Mouse (Mus musculus): ENCODE measurements around the gene Znfx1.
"Not testable (repeated sequence)": the region's sequence is repeated elsewhere in the genome, so short reads cannot be mapped to it uniquely, and the experiment has no call there.

Gene Znfx1

DNA sequence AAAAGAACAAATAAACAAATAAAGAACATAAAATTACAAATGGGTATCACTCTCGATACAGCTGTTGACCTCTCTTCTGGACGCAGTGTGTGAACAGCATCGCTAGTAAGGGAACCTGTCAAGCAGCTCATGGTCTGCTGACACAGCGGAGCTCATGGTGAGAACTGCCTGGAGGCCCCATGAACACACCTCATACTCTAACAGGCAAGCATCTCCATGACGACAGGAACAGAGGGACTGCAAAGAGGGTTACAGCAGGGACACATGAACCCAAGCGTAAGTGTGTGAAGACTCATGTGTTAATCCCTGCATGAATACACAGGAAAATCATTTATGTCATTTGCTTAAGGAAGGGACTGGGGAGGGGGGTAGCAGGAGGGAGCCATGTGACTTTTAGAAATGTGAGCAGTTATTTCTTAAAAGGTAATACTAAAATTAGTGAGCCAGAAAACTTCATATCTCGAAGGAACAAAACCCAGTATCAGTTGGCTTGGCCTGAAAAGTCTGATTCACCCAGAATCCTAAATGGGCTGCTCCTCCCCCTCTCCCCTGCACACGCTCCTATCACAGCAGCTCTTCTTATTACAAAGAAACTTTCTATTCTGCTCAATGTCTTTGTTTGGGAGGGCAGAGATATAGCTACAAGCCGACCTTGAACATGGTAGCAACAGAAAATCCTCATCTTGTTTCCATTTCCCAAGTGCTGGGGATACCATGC is 9.5 kb downstream of the Znfx1 start:
- DNase-seq (ENCODE audit: inconsistent age in 2 of 2, low spot score in 1 of 2): peak in 1 of 2 experiments; percentile 39

DNA sequence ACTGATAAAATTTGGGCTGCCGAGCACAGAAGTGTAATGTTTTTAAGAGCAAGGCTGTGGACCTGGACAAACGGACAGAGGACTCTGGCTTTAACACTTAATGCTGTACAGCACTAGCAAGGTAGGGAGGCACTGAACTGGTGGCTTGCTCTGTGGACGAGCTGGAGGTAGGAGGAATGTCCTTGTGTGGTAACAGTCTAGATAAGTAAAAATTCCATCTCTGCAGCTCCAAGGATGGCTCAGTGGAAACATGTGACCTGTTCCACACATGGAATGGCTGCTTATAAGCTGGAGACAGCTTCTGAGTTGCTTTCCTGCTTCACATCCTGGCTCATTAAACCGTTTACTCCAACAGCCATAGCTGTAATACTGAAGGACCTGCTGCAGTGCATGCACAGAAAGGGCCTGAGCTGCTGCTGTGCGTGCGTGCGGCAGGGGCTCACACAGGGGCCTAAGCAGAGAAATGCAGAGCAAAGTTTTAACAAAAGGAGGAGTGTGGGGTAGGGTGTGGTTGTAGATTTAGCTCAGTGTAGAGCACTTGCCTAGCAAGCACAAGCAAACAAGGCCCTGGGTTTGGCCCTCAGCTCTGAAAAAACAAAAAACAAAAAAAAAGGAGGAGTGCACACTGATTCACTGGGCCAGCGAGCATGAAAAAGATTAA is 14.0 kb downstream of the Znfx1 start:
- peak in 1 of 2 experiments; percentile 47 for DNase-seq (ENCODE audit: inconsistent age in 2 of 2, low spot score in 1 of 2)

DNA sequence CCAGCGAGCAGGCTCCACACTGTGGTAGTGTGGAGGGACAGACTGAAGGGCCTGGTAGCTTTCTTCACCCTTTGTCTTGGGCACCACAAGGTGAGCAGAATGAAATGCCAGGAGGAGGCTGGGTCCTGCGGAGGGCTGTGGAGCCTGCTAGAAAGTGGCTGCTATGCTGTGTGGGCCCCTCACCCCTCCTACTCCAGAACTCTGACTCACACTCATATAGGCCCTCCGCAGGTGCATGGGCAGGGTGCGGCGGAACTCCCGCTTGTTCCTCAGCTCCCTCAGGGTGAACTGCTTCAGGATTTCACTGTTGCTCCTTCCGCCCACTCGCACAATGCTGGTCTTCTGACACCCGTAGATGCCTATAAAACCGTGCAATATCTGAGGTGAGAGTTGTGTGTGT is 14.6 kb downstream of the Znfx1 start:
- no peak for DNase-seq (ENCODE audit: inconsistent age in 2 of 2, low spot score in 1 of 2)

DNA sequence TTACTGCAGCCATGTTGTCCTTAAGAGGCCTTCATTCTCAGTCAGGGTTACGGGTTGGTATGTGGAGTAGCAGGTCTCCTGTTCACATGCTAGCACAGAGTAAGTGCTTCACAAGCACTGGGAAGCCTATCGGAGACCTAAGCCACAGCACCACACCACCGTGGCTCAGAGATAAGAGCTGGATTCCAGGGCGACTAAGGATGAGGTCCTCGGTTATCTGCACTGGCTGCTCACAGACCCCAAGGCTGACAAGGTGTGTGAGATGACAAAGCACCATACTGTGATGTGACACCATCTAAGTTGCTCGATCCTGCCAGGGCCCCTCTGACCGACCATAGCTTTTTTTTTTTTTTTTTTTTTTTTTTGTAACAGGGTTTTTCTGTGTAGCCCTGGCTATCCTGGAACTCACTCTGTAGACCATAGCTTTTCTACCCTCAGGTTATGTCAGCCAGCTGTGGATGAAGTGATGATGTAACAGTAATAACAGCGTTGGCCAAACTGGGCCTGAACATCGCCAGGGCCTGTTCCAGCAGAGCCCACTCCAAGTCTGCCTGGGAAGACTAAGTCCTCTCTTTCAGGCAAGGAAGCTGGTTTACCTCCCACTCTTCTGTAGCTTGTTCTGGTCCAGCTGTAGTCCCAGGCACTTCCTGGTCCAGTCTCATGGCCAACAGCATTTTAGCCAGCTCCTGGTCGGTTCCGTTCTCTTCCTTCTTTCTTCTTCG is 19.3 kb downstream of the Znfx1 start:
- no peak for DNase-seq (ENCODE audit: inconsistent age in 2 of 2, low spot score in 1 of 2)

DNA sequence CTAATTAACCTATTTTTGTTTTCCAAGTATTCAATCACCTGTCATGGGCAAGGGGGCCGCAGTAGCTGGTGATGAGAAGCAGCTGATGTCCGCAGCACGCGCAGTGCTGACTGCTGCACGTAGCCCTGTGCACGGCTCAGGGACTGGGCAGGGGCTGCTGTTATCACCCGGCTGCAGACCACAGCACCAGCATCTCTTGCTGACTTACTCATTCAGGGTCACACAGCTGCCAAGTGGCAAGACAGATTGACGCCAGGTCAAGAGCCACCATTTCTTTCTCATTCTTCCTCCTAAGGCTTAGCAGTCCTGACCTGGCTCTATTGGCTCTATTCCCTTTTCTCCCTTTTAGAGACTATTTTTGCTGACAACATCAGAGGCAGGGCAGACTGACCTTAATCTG is 23.4 kb downstream of the Znfx1 start:
- peak; percentile 54 to 80 for DNase-seq (ENCODE audit: inconsistent age in 2 of 2, low spot score in 1 of 2)

DNA sequence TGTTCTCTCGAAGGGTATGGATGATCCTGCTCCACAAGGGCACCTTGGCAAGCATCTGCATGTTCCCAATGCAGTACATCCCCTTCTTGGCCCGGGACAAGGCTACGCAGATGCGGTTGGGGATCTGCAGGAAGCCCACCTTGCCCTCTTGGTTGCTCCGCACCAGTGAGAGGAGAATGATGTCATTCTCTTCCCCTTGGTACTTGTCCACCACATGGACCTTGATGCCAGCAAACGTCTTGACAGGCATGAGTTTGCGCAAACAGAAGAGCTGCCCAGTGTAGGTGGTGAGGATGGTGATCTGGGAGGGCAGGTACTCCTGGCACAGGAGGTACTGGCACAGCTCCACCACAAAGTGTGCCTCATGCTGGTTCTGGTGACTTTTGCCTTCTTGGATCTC is 24.1 kb downstream of the Znfx1 start:
- peak in 1 of 2 experiments; percentile 31 for DNase-seq (ENCODE audit: inconsistent age in 2 of 2, low spot score in 1 of 2)

DNA sequence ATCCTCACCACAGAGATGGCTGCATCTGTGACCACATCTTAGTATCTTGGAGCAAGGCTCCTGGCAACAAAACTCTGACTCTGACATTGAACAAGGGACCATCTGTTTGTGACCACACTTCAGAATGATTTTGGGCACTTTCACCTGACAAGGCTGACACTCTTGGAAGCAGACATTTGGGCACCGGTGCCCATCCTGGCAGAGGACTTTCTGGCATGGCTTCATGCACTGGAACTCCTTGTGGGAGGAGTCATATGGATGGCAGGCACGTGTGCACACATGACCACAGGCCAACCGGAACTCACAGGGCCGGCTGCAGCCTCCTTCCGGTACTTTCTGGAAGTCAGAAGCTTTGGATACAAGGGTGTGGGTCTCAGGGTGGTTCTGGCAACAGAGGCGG is 24.5 kb downstream of the Znfx1 start:
- DNase-seq (ENCODE audit: inconsistent age in 2 of 2, low spot score in 1 of 2): no peak

DNA sequence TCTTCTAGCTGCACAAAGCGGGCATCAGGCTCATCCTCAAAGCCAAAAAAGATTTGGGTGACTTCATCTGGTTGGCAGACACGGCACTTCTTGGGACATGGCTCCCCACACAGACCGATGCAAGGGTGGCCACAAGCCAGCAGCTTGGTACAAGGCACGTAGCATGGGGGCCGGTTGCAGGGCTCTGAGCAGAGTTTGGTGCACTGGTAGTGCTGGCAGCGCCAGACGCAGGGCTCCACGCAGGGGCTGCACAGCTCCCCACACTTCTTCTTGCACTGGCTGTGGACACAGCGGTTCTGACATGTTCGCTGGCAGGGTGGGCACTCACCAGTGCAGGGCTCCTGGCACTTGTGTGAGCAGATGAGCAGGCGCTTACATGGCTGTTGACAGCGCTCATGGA is 25.1 kb downstream of the Znfx1 start:
- DNase-seq (ENCODE audit: inconsistent age in 2 of 2, low spot score in 1 of 2): no peak

DNA sequence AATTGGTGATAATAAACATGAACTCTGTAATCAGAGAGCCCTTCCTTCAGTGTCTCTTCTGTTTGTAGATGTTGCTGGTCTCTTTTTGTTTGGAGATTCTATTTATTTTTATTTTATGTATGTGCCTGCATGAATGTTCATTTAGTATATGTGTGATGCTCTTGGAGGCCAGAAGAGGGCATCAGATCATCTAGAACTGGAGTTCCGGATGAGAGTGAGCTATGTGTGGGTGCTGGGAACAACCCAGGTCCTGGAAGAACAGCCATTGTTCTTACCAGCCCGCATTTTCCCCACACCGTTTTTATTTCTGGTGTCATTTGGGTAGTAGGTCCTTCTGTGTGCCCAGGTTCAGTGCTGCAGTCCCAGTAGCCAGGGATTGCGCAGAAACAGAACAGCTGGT is 32.3 kb downstream of the Znfx1 start:
- DNase-seq (ENCODE audit: inconsistent age in 2 of 2, low spot score in 1 of 2): no peak

DNA sequence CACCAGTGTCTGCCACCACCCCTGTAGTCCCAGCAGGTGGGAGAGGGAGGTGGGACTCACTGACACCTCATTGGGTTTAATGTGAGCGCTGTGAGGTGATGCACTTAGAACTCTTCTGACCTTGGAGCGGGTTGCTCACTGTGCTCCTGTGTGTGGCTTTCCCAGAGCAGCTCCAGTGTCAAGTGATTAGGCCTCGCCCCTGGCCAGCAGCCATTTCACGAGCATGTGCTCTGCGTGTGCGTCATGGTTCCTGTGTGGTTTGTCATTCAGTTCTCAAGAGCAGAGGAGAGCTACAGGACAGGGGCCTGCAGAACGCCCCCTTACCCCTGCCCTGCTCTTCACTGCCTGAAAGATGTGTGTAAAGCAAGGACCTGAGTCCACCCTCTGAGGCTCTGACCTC is 34.3 kb downstream of the Znfx1 start:
- DNase-seq (ENCODE audit: inconsistent age in 2 of 2, low spot score in 1 of 2): peak in 1 of 2 experiments; percentile 39

DNA sequence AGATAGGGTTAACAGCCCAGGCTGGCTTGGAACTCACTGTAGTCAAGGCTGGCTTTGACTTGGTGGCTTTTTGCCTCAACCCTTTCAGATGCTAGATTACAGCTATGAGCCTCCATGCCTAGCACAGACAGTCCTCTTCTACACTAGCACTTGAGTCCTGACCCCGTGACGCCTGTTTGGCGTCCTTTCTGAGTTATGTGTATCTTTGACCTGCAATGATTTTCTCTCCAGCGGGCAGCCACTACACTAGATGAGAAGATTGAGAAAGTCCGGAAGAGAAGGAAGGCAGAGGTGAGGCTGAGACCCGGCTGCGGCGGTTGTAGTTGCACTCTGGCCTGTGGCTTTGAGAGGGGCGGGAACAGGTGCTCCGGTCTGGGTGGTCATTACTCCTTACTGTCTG is 43.4 kb downstream of the Znfx1 start:
- no peak for DNase-seq (ENCODE audit: inconsistent age in 2 of 2, low spot score in 1 of 2)

DNA sequence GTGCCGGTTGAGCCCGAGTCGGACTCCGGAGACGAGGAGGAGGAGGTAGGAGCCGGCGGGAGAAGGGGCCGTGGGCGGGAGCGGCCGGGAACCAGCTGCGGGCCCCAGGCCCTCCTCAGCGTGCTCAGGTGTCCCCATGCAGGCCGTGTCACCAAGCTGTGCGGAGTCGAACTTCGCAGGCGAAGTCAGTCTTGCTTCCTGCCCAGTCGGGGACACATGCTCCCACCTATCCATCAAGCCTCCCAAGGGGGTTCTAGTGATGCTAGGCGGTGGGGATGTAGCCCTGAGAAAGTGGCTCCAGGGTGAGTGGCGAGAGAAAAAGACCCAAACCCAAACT is 47.5 kb downstream of the Znfx1 start:
- DNase-seq (ENCODE audit: inconsistent age in 2 of 2, low spot score in 1 of 2): no peak

DNA sequence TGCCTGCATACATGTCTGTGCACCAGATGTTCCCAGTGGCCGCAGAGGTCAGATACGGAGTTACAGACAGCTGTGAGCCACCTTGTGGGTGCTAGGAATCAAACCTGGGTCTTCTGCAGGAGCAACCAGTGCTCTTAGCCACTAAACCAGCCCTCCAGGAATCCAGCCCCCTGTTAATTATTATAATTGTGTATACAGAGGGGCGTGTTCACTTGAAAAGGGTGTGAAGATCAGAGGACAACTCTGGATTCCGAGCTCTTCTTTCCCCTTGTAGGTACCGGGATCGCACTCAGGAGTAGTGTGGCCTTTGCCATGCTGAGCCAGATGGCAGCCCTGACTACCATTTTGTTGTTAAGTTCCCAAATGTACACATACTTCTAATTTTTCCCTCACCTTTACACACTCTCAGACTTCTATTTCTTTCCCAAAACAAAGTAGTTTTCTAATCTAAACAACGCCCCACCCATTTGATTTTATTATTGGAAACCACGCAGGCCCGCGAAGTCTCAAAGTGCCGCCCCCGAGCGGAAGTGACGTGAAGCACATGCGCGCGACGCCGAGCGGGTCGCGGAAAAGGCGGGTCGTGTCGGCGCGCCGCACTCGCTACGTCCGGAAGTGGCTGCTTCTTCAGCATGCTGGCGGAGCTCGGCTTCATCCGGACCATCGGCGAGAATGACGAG is 48.0 kb downstream of the Znfx1 start, which contains the start of gene Ddx27:
Gene Ddx27 (plus strand): TSS at position 492 of the 680 bp plus-strand sequence.
- DNase-seq (ENCODE audit: inconsistent age in 2 of 2, low spot score in 1 of 2): peak; percentile 93 to 97

DNA sequence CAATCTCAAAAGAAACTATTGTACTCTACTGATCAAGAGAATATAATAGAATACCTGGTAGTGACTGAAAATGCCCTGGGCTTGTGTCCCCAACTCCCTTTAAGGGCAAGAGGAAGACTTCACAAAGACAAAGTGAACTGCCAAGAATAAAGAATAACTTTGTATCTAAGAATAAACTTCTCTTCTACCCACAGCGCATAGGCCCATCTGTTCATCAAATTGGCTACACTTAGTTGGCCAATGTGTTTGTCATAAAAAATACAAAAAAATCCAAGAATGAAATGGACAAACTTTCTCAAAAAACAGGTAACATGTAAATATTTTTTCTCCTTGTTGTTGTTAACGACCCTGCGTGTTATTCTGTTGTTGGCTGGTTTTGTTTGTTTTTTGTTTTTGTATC is 52.3 kb downstream of the Znfx1 start:
- no peak for DNase-seq (ENCODE audit: inconsistent age in 2 of 2, low spot score in 1 of 2)

DNA sequence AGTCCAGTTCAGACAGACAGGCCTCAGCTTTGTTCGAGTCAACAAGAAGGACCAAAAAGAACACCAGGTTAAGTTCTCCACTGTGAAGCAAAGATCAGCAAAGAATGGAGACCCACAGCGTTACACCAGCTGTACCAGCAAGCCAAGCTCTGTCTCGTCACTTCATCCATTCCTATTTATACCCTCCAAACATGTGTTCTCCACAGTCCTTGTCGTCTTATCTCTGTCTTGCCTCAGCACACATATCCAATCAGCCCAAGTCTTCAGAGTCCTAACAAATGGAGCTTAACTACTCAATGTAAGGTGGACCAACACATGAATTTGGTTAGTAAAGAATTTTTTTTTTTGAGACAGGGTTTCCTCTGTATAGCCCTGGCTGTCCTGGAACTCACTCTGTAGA is 53.3 kb downstream of the Znfx1 start:
- no peak for DNase-seq (ENCODE audit: inconsistent age in 2 of 2, low spot score in 1 of 2)

DNA sequence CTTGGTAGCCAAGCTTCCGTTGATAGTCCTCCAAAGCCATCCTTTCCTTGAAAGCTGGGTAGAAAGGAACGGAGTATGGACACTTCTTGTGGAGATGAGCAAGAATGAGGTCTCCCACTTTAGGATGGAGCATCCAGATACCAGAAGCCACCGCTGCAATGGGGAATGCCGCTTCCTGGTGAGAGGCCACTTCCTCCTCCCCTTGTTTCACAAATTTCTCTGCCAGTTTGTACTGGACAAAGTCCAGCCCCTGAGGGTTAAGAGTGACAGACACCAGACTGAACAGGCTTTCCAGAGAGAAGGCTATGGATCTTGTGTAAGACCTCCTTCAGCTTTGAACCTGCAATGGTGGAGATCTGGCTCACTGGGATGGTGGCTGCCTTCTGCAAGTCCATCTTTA is 55.2 kb downstream of the Znfx1 start:
- DNase-seq (ENCODE audit: inconsistent age in 2 of 2, low spot score in 1 of 2): not testable (repeated sequence)

DNA sequence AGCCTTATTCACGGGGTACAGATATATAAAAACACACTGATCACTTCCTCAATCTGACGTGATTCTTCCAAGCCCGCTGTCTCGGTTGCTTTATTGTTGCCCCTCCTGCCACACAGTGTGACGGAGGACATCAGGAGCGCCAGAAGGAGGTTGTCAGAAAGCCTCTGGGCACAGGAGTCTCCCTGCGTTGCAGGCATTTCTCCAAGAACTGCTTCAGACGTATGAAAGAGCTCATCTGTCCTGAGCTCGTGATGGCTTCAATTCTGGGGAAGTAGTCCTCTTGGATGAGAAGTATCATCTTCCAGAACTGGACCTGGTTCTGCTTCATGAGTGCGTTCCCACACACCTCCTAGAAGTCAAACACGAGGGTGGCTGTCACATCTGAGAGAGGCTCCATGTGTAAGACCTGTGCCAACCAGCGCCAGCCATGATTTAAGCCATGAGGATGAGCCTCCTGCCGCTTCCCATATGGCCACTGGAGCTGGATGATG is 55.8 kb downstream of the Znfx1 start:
- DNase-seq (ENCODE audit: inconsistent age in 2 of 2, low spot score in 1 of 2): no peak

DNA sequence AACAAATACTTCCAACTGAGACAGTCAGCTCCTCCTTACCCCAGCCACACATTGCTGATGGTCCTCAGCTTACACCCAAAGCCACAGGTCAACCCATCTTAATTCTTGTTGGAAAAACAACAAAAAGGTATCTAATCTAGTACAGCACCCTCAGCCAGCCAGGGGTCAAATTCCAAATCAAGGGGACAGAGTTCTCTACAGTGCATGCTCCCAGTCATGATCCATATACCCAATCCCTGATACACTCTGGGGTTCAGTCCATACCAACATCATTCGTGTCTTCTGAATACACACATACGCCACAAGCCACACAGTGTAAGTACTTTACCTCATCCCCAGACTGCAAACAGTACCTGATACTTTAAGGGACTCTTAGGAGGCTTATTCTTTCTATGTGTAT is 56.5 kb downstream of the Znfx1 start:
- DNase-seq (ENCODE audit: inconsistent age in 2 of 2, low spot score in 1 of 2): no peak

DNA sequence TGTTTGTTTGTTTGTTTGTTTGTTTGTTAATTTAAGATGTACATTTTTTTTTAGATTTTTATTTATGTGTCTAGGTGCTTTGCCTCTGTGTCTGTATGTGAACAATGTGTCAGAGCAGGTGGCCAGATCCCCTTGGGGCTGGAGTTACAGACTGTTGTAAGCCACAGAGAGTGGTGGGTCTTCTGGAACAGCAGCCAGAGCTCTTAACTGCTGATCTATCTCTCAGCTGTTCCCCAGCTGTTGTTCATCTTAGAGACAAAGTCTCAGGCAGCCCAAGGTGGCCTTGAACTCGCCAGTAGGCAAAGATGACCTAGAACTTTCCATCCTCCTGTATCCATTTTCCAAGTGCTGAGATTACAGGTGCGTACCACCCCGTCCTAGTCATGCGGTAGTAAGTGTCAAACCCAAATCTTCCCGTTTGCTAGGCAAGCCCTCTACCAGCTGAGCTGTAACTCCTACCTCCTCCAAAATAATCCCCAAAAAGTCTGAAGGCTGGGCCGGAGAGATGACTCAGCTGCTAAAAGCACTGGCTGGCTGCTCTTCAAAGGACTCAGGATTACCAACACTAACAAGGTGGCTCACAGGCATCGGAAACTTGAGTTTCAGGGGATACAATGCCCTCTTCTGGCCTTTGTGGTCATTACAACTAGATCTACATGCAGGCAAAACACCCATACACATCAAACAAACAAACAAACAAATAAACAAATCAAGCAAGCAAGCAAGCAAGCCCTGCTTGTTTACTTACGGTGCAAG is 58.5 kb downstream of the Znfx1 start:
- peak; percentile 80 to 95 for DNase-seq (ENCODE audit: inconsistent age in 2 of 2, low spot score in 1 of 2)

DNA sequence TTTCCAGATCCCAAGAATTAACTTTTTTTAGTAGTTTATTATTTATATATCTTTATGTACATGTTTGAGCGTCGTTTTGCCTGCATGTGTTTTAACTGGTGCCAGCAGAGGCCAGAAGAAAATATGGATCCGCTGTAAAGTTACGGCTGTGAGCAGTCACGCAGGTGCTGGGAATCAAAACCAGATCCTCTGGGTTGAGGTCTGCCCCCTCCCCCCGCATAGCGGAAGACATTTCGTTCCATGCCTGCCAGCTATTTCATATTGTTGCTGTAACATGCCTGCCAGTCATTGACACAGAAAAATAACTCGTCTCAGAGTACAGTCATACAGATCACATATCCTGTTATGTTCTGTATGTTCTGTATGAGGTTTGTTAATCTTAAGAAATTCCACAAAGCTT is 61.3 kb downstream of the Znfx1 start:
- DNase-seq (ENCODE audit: inconsistent age in 2 of 2, low spot score in 1 of 2): no peak

DNA sequence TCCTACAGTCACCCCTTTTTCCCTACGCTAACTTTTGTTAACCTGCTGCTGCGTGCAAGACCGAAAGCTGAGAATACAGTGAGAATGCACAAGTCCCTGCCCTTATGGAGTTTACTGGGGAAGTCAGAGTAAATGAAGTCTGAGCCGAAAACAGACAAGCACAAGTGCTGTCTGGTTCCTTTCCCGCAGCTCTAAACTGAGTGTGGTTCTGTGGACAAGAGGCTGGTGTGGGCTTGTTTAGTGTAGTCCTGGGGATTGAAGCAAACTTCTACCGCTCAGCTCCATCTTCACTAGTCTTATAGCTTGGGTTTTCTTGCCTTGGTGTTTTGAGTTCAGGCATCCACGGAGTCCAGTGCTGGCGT is 66.3 kb downstream of the Znfx1 start:
- DNase-seq (ENCODE audit: inconsistent age in 2 of 2, low spot score in 1 of 2): no peak

All from adrenal gland, adult (tissue).